Mouse (Mus musculus) cerebellum, adult (tissue): Measurements from ENCODE around the gene Gm21719.
"Not testable (repeated sequence)": the region's sequence is repeated elsewhere in the genome, so short reads cannot be mapped to it uniquely, and the experiment has no call there.

Source experiments
- ATAC-seq: cut with Nextera tagmentation; 2 replicates; pipeline ENCODE4 v1.9.2; 2017; ENCODE audit warnings: mild to moderate bottlenecking, moderate library complexity, mixed read lengths; ENCODE audit not compliant: insufficient number of reproducible peaks, low FRiP score, low TSS enrichment

Gm21719 gene

DNA sequence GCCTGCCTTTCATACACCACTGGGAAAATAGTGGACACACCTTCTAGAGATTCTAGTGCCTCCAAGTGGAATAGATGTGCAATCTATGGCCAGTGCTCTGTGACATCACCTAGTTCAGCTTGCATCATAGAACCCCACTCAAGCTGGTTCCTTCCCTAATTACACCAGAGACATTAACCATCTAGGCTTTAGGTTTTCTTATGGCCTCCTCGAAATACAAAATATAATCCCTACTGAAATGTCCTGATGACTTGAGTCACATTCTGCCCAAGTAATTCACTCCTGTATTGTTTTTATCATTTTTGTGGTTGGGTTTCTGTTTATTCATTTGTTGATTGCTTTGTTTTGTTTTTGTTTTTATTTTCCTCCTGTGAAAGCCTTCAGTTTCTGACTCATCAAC lies at the start of gene Gm21719:
Gene Gm21719, minus strand, starts transcription at position 101 of the 400 bp plus-strand sequence.
- not testable (repeated sequence) for ATAC-seq
